Mouse (Mus musculus) liver, postnatal 0 days (tissue): Measurements from ENCODE around the gene Gse1.

Experiments
- CTCF ChIP-seq: sonication (generic); IDR thresholded peaks from 2 replicates; pipeline ENCODE4 v1.5.1; 2016; ENCODE audit warnings: antibody characterized with exemption, low read depth
- EP300 ChIP-seq: IDR thresholded peaks from 2 replicates; pipeline ENCODE4 v1.6.1; 2016; ENCODE audit warnings: antibody characterized with exemption, low read depth, mild to moderate bottlenecking

- TF ChIP-seq CTCF (no peak), EP300 (no peak)
Observed at GRCm38 (mm10) chr8:120437666-120438395, 209.6 kb downstream of the Gse1 start.
